Mouse (Mus musculus) brown adipose tissue, adult 24 weeks (tissue): ENCODE measurements around the gene Hsf4. TPM values are rescaled to one million over a fixed set of nuclear protein-coding genes. Genes with fewer than 3 reads are reported as not detected.

Experiments
- H3K27ac ChIP-seq: fragments of 200-500 bp; replicated peaks from 2 replicates; pipeline ENCODE4 v1.5.1; 2012; ENCODE audit warnings: low read depth, mild to moderate bottlenecking, low read length
- H3K4me1 ChIP-seq: fragments of 200-500 bp; 2 replicates; pipeline ENCODE4 v1.6.1; 2012; ENCODE audit warnings: low read length, mixed read lengths; ENCODE audit not compliant: control insufficient read depth, insufficient read depth, insufficient read length
- H3K4me3 ChIP-seq: fragments of 200-500 bp; 2 replicates; pipeline ENCODE4 v1.5.1; 2012; ENCODE audit warnings: low read depth, mild to moderate bottlenecking, low read length, moderate library complexity; ENCODE audit not compliant: insufficient read depth
- polyA plus RNA-seq: library from polyadenylated mRNA; stranded (reverse); fragments of >200 nt; gene quantifications from 2 replicates; pipeline ENCODE4 v1.2.4, GENCODE M21; 2012; ENCODE audit not compliant: missing spikeins, insufficient read depth, insufficient read length

Gene Hsf4
- polyA plus RNA-seq, 1 experiment = 6.9 TPM

DNA sequence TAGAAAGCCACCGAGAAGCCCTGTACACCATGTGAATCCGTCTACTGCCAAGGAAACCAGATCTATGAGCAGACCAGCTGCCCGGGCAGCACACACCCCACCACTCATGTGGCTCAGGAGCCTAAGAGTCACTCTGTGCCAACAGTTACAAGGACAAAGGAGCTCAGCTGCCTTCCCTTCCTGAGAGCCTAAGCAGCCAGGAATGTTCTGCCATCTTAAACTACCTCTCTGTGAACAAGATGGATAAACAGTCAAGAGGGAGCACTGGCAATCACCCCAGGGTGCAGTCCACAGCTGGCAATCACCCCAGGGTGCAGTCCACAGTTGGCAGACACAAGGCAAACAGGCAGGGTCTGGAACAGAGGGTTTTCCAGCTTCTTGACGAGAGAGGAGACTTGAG lies 48.3 kb downstream of the Hsf4 start:
- Histone ChIP-seq H3K4me3 (no peak overlapping the region), H3K27ac (no peak overlapping the region), H3K4me1 (no peaks in the 10 kb centered on the region)

GRCm38 (mm10) chr8:105318662-105319190 lies 49.1 kb downstream of the Hsf4 start:
- no peak overlapping the region for H3K27ac ChIP-seq
- H3K4me1 ChIP-seq = no peaks in the 10 kb centered on the region
- H3K4me3 ChIP-seq = no peak overlapping the region

GRCm38 (mm10) chr8:105323183-105323582 lies 53.6 kb downstream of the Hsf4 start:
- Histone ChIP-seq H3K27ac (no peak overlapping the region), H3K4me1 (peaks cover 7% of the 10 kb centered on the region; the same call in 1 of the 2 replicates)

More at GRCm38 (mm10) chr8:105323183-105323582, 53.6 kb downstream of the Hsf4 start:
- H3K4me3 ChIP-seq = no peak overlapping the region

Other genes with a start within 250 kb of the Hsf4 start
- gene Ces3a, start 221.2 kb upstream of the Hsf4 start, polyA plus RNA-seq = 0.91 TPM in 1 of 2 replicates, not detected in the other
- gene Ces3b, start 186.0 kb upstream of the Hsf4 start, polyA plus RNA-seq = not detected in 2 replicates
- not detected in 2 replicates for gene Ces4a, start 138.0 kb upstream of the Hsf4 start, polyA plus RNA-seq
- gene Cbfb, start 99.1 kb upstream of the Hsf4 start, polyA plus RNA-seq = 14.0 and 14.7 TPM in 2 replicates
- 15.1 and 17.8 TPM in 2 replicates for gene D230025D16Rik, start 44.7 kb upstream of the Hsf4 start, polyA plus RNA-seq
- gene B3gnt9, start 14.6 kb upstream of the Hsf4 start, polyA plus RNA-seq = 1.9 and 2.8 TPM in 2 replicates
- 5.1 TPM in 2 replicates for gene Tradd, start 5.2 kb upstream of the Hsf4 start, polyA plus RNA-seq
- 2.0 TPM in 2 replicates for gene Fbxl8, start 5.2 kb upstream of the Hsf4 start, polyA plus RNA-seq
- gene Nol3, start 6.3 kb downstream of the Hsf4 start, polyA plus RNA-seq = 57.4 and 71.2 TPM in 2 replicates
- gene 4931428F04Rik, start 20.1 kb downstream of the Hsf4 start, polyA plus RNA-seq = 0.63 and 1.4 TPM in 2 replicates
- 0.83 and 3.3 TPM in 2 replicates for gene Exoc3l, start 26.3 kb downstream of the Hsf4 start, polyA plus RNA-seq
- 22.5 and 27.0 TPM in 2 replicates for gene E2f4, start 27.9 kb downstream of the Hsf4 start, polyA plus RNA-seq
- 1.1 and 4.7 TPM in 2 replicates for gene Elmo3, start 35.8 kb downstream of the Hsf4 start, polyA plus RNA-seq
- gene Lrrc29, start 56.5 kb downstream of the Hsf4 start, polyA plus RNA-seq = 0.83 and 0.99 TPM in 2 replicates
- gene Tmem208, start 56.6 kb downstream of the Hsf4 start, polyA plus RNA-seq = 60.5 and 72.6 TPM in 2 replicates
- 2.1 and 3.3 TPM in 2 replicates for gene Fhod1, start 78.2 kb downstream of the Hsf4 start, polyA plus RNA-seq
- gene Slc9a5, start 79.0 kb downstream of the Hsf4 start, polyA plus RNA-seq = 0.24 TPM in 1 of 2 replicates, not detected in the other
- gene Plekhg4, start 103.5 kb downstream of the Hsf4 start, polyA plus RNA-seq = not detected in 2 replicates
- gene Kctd19, start 143.7 kb downstream of the Hsf4 start, polyA plus RNA-seq = not detected in 2 replicates
- gene Lrrc36, start 143.8 kb downstream of the Hsf4 start, polyA plus RNA-seq = 0.88 and 1.0 TPM in 2 replicates
- 29.6 and 45.2 TPM in 2 replicates for gene Tppp3, start 201.7 kb downstream of the Hsf4 start, polyA plus RNA-seq
- 8.7 and 10.2 TPM in 2 replicates for gene Zdhhc1, start 227.1 kb downstream of the Hsf4 start, polyA plus RNA-seq
- gene Hsd11b2, start 249.0 kb downstream of the Hsf4 start, polyA plus RNA-seq = not detected in 2 replicates